In the genomic region with DNA sequence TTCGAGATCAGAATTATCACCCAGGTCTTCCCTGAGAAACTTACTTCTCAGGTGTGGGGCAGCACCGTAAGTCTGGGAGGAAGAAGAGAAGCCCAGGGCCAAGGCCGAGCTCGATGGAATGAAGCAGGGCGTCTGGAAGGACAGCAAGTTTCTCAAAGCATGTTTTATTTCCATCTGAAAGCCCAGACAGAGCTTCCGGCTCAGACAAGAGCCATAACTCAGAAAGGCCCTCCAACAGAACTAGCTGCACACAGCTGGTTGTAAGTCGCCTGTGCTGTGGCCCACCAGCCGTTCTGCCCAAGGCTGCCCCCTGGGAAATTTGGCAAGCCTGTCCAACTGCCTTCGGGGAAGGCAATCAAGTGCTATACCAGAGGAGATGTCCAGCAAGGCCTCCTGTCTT, we compare ENCODE assay signal across 24 mouse cellular contexts. TPM values are rescaled to one million over a fixed set of nuclear protein-coding genes. Genes with fewer than 3 reads are reported as not detected.
DNase-seq lines count a peak whose midpoint lies in the region; ATAC-seq and TF ChIP-seq lines count a peak whose summit lies in the region.
"Had no signal": no experiment of that assay in that cellular context is flagged by ENCODE, and none has a peak within 500 bp of the region (broad histone marks: within the 10 kb centered on the region; RNA-seq: fewer than 3 reads in every experiment).

No protein-coding gene starts in this region.

- no peak overlapping the region for H3K4me3 ChIP-seq in gastrocnemius, adult 2 months
- H3K4me3 ChIP-seq in kidney, postnatal 0 days (replicated peaks; ENCODE audit: low read depth, low read length): no peak overlapping the region
- H3K4me3 ChIP-seq in kidney, embryonic 14.5 days (ENCODE audit: low read length): no peak overlapping the region
- H3K4me3 ChIP-seq in intestine, embryonic 14.5 days (ENCODE audit: low read depth, low read length): no peak overlapping the region
- no peak overlapping the region for H3K4me3 ChIP-seq in limb, embryonic 11.5 days (ENCODE audit: low read depth, low read length)
- H3K4me3 ChIP-seq: forebrain, embryonic 15.5 days; heart, embryonic 13.5 days; myocyte; stomach, embryonic 15.5 days had no signal

- intact Hi-C loops in gastrocnemius, adult 2 months (cut with DNase I): no loop called here

- no peak for TF ChIP-seq CTCF in gastrocnemius, adult 2 months (IDR thresholded peaks at IDR 0.05)
- no peak for TF ChIP-seq CTCF in kidney, postnatal 0 days (IDR thresholded peaks at IDR 0.05; ENCODE audit: low read depth)

- H3K9me3 ChIP-seq in kidney, postnatal 0 days (replicated peaks; ENCODE audit: low read length): no peaks in the 10 kb centered on the region
- H3K9me3 ChIP-seq in kidney, embryonic 14.5 days (ENCODE audit: control insufficient read depth, low read length): no peaks in the 10 kb centered on the region
- H3K9me3 ChIP-seq in intestine, embryonic 14.5 days (ENCODE audit: control insufficient read depth, low read length): no peaks in the 10 kb centered on the region
- H3K9me3 ChIP-seq in limb, embryonic 11.5 days (ENCODE audit: control insufficient read depth, low read length): no peaks in the 10 kb centered on the region
- H3K9me3 ChIP-seq: forebrain, embryonic 15.5 days; heart, embryonic 13.5 days; stomach, embryonic 15.5 days had no signal

- WGBS in kidney, postnatal 0 days: 35% methylated on average over 9 of the region's 9 CpGs
- WGBS in kidney, embryonic 14.5 days: 32% methylated on average over 9 of the region's 9 CpGs
- 37% methylated on average over 9 of the region's 9 CpGs for WGBS in intestine, embryonic 14.5 days
- WGBS in limb, embryonic 11.5 days: 53% methylated on average over 9 of the region's 9 CpGs

- no peak for ATAC-seq in kidney, postnatal 0 days (replicated peaks; ENCODE audit: low FRiP score, low read depth)
- no peak for ATAC-seq in kidney, embryonic 14.5 days (ENCODE audit: low FRiP score, low TSS enrichment)
- ATAC-seq in intestine, embryonic 14.5 days (replicated peaks; ENCODE audit: low FRiP score, low TSS enrichment, low read depth): no peak
- no peak for ATAC-seq in limb, embryonic 11.5 days (ENCODE audit: insufficient number of reproducible peaks, low FRiP score, low TSS enrichment, low read depth)
- ATAC-seq: CD4-positive, CD25-positive, alpha-beta regulatory T cell, adult 4 months; forebrain, embryonic 15.5 days; Patski had no signal

- H3K4me1 ChIP-seq in kidney, postnatal 0 days (replicated peaks; ENCODE audit: insufficient read depth, low read length): peaks cover 48% of the 10 kb centered on the region
- H3K4me1 ChIP-seq in kidney, embryonic 14.5 days (ENCODE audit: control insufficient read depth, insufficient read depth, low read length): peaks cover 50% of the 10 kb centered on the region
- peaks cover 41% of the 10 kb centered on the region for H3K4me1 ChIP-seq in intestine, embryonic 14.5 days (replicated peaks; ENCODE audit: control insufficient read depth, insufficient read depth, low read length)
- H3K4me1 ChIP-seq in limb, embryonic 11.5 days (ENCODE audit: control insufficient read depth, insufficient read depth, low read length): peaks cover 28% of the 10 kb centered on the region

- no peak for DNase-seq in gastrocnemius, adult 2 months
- DNase-seq in gastrocnemius, postnatal 4 days (ENCODE audit: low spot score in 2 of 2): no peak
- peak; percentile 77 for DNase-seq in kidney, postnatal 0 days (ENCODE audit: low spot score)
- DNase-seq in intestine, embryonic 14.5 days (ENCODE audit: low spot score): no peak
- DNase-seq in limb, embryonic 11.5 days (ENCODE audit: low spot score): peak; percentile 36
- no peak for DNase-seq in frontal cortex, postnatal 36 days (ENCODE audit: low spot score in 2 of 2)
- DNase-seq: adrenal gland, postnatal 10 days; cerebellum, adult 9-10 months; lung, adult 18-20 months; lung, postnatal 14 days; midbrain, embryonic 14.5 days; right cerebral cortex, postnatal 25 days; thymus, postnatal 14 days had no signal

- no peak overlapping the region for H3K9ac ChIP-seq in kidney, postnatal 0 days (ENCODE audit: low read depth, low read length)
- no peak overlapping the region for H3K9ac ChIP-seq in kidney, embryonic 14.5 days (ENCODE audit: low read depth, low read length)
- no peak overlapping the region for H3K9ac ChIP-seq in intestine, embryonic 14.5 days (ENCODE audit: low read length)
- H3K9ac ChIP-seq in limb, embryonic 11.5 days (ENCODE audit: low read length): no peak overlapping the region
- H3K9ac ChIP-seq: forebrain, embryonic 15.5 days; heart, embryonic 13.5 days; hindbrain, embryonic 14.5 days; stomach, embryonic 15.5 days had no signal

- H3K27ac ChIP-seq in gastrocnemius, adult 2 months: peak overlapping the region; percentile 59
- peak overlapping the region; percentile 57 for H3K27ac ChIP-seq in kidney, postnatal 0 days
- no peak overlapping the region; the same call in 1 of the 2 replicates for H3K27ac ChIP-seq in kidney, embryonic 14.5 days (ENCODE audit: low read depth, low read length)
- H3K27ac ChIP-seq in intestine, embryonic 14.5 days (ENCODE audit: low read depth): peak overlapping the region; percentile 64
- 0 out of 2 replicates have a peak overlapping the region, but pooled peaks have one; percentile 6 for H3K27ac ChIP-seq in limb, embryonic 11.5 days (replicated peaks; ENCODE audit: low read depth, low read length)
- H3K27ac ChIP-seq: forebrain, embryonic 15.5 days; heart, embryonic 13.5 days; hindbrain, embryonic 14.5 days; stomach, embryonic 15.5 days had no signal

- H3K27me3 ChIP-seq in kidney, postnatal 0 days (ENCODE audit: insufficient read depth, low read length): no peaks in the 10 kb centered on the region
- H3K27me3 ChIP-seq in kidney, embryonic 14.5 days (ENCODE audit: control insufficient read depth, insufficient read depth, low read length): 0 out of 2 replicates have a peak, but pooled peaks cover 5% of the 10 kb centered on the region
- H3K27me3 ChIP-seq in intestine, embryonic 14.5 days (replicated peaks; ENCODE audit: control insufficient read depth, insufficient read depth, low read length): no peaks in the 10 kb centered on the region
- H3K27me3 ChIP-seq in limb, embryonic 11.5 days (ENCODE audit: control insufficient read depth, insufficient read depth, low read length): peaks cover 3% of the 10 kb centered on the region; the same call in 1 of the 2 replicates
- H3K27me3 ChIP-seq: forebrain, embryonic 15.5 days had no signal

- H3K36me3 ChIP-seq in kidney, postnatal 0 days (ENCODE audit: insufficient read depth, low read length): no peaks in the 10 kb centered on the region
- H3K36me3 ChIP-seq in kidney, embryonic 14.5 days (ENCODE audit: control insufficient read depth, insufficient read depth, low read length): no peaks in the 10 kb centered on the region
- no peaks in the 10 kb centered on the region for H3K36me3 ChIP-seq in intestine, embryonic 14.5 days (ENCODE audit: control insufficient read depth, insufficient read depth, low read length)
- no peaks in the 10 kb centered on the region for H3K36me3 ChIP-seq in limb, embryonic 11.5 days (ENCODE audit: control insufficient read depth, insufficient read depth, low read length)
- H3K36me3 ChIP-seq: forebrain, embryonic 15.5 days; heart, embryonic 13.5 days; stomach, embryonic 15.5 days had no signal

- no peak overlapping the region for H3K4me2 ChIP-seq in kidney, postnatal 0 days (ENCODE audit: low read length)
- H3K4me2 ChIP-seq in kidney, embryonic 14.5 days (replicated peaks; ENCODE audit: low read depth, low read length): no peak overlapping the region
- no peak overlapping the region for H3K4me2 ChIP-seq in intestine, embryonic 14.5 days (ENCODE audit: low read length)
- no peak overlapping the region for H3K4me2 ChIP-seq in limb, embryonic 11.5 days (ENCODE audit: low read depth, severe bottlenecking)
- H3K4me2 ChIP-seq: forebrain, embryonic 15.5 days; heart, embryonic 13.5 days; hindbrain, embryonic 14.5 days; liver, embryonic 11.5 days; stomach, embryonic 15.5 days had no signal

RNA-seq across cellular contexts. Expression of a gene that starts 29.8 kb away (rescaled TPM):
- under 1 TPM; 0.33 TPM for total RNA-seq in gastrocnemius, adult 2 months (2021)
- 1 to 10 TPM in 1 of 2 experiments, under 1 TPM in 1; 0.49 to 1.2 TPM for total RNA-seq in gastrocnemius, postnatal 4 days (2021)
- 0.80 and 0.84 TPM in 2 replicates for polyA plus RNA-seq in kidney, postnatal 0 days (2015; fragmentation: Nextera tagmentation; extraction: Ambion mirVana)
- polyA plus RNA-seq in kidney, embryonic 14.5 days (2014; fragmentation: Nextera tagmentation; extraction: Ambion mirVana): 0.91 and 1.0 TPM in 2 replicates
- polyA plus RNA-seq in intestine, embryonic 14.5 days (2014; fragmentation: Nextera tagmentation; extraction: Ambion mirVana): 0.35 and 0.60 TPM in 2 replicates
- polyA plus RNA-seq in limb, embryonic 11.5 days (2014; fragmentation: Nextera tagmentation; extraction: Ambion mirVana): 0.09 TPM in 1 of 2 replicates, not detected in the other
- total RNA-seq: megakaryocyte, adult 5-6 weeks had no signal
- polyA plus RNA-seq: CD4-positive, CD25-positive, alpha-beta regulatory T cell, adult 4 months; liver, embryonic 11.5 days had no signal

RNA-seq across cellular contexts. Expression of a gene that starts 38.5 kb away (rescaled TPM):
- 1 to 10 TPM; 3.1 to 4.0 TPM for total RNA-seq in gastrocnemius, adult 2 months (2021)
- 1 to 10 TPM; 6.2 to 6.9 TPM for total RNA-seq in gastrocnemius, postnatal 4 days (2021)
- 1.2 and 1.7 TPM in 2 replicates for polyA plus RNA-seq in kidney, postnatal 0 days (2015; fragmentation: Nextera tagmentation; extraction: Ambion mirVana)
- polyA plus RNA-seq in kidney, embryonic 14.5 days (2014; fragmentation: Nextera tagmentation; extraction: Ambion mirVana): 2.1 and 2.3 TPM in 2 replicates
- 1.5 TPM in 2 replicates for polyA plus RNA-seq in intestine, embryonic 14.5 days (2014; fragmentation: Nextera tagmentation; extraction: Ambion mirVana)
- 0.45 and 0.55 TPM in 2 replicates for polyA plus RNA-seq in limb, embryonic 11.5 days (2014; fragmentation: Nextera tagmentation; extraction: Ambion mirVana)
- total RNA-seq: megakaryocyte, adult 5-6 weeks; neutrophil, adult 5-6 weeks had no signal
- polyA plus RNA-seq: CD4-positive, CD25-positive, alpha-beta regulatory T cell, adult 4 months had no signal

RNA-seq across cellular contexts. Expression of a gene that starts 55.3 kb away (rescaled TPM):
- 1 to 10 TPM in 1 of 2 experiments, under 1 TPM in 1; 0.97 to 1.5 TPM for total RNA-seq in gastrocnemius, adult 2 months (2021)
- 1 to 10 TPM in 1 of 2 experiments, under 1 TPM in 1; 0.44 to 2.0 TPM for total RNA-seq in gastrocnemius, postnatal 4 days (2021)
- polyA plus RNA-seq in kidney, postnatal 0 days (2015; fragmentation: Nextera tagmentation; extraction: Ambion mirVana): not detected in 2 replicates
- polyA plus RNA-seq in kidney, embryonic 14.5 days (2014; fragmentation: Nextera tagmentation; extraction: Ambion mirVana): not detected in 2 replicates
- polyA plus RNA-seq in intestine, embryonic 14.5 days (2014; fragmentation: Nextera tagmentation; extraction: Ambion mirVana): 0.14 TPM in 1 of 2 replicates, not detected in the other
- polyA plus RNA-seq in limb, embryonic 11.5 days (2014; fragmentation: Nextera tagmentation; extraction: Ambion mirVana): 0.16 TPM in 1 of 2 replicates, not detected in the other

Comparison
In these comparisons a context has a peak if more than half of its experiments do, and no peak if none do; other contexts are left out.
1. DNase-seq: peak in kidney, postnatal 0 days (single experiment) and limb, embryonic 11.5 days (single experiment); none in gastrocnemius, adult 2 months (single experiment), gastrocnemius, postnatal 4 days (0 of 2), intestine, embryonic 14.5 days (single experiment) and frontal cortex, postnatal 36 days (0 of 2).